Mouse (Mus musculus): ENCODE measurements around the gene Pck1. TPM values are rescaled to one million over a fixed set of nuclear protein-coding genes. Genes with fewer than 3 reads are reported as not detected.
A peak's percentile ranks its signal among the peaks of the same experiment; 100 is the strongest.

The Pck1 gene
- polyA plus RNA-seq, 1 experiment from 2014 or later = not detected

- Histone ChIP-seq H3K27me3 (ENCODE audit: control insufficient read depth, insufficient read depth, low read length) (no peaks in the 10 kb centered on the region), H3K4me2 (replicated peaks; ENCODE audit: low read depth, low read length) (no peak overlapping the region), H3K4me1 (replicated peaks; ENCODE audit: control insufficient read depth, insufficient read depth, low read length) (no peaks in the 10 kb centered on the region), H3K36me3 (ENCODE audit: control insufficient read depth, insufficient read depth, low read length) (no peaks in the 10 kb centered on the region), H3K9ac (ENCODE audit: low read depth, low read length) (no peak overlapping the region), H3K4me3 (ENCODE audit: low read depth, low read length) (no peak overlapping the region), H3K27ac (ENCODE audit: low read depth, low read length) (no peak overlapping the region), H3K9me3 (ENCODE audit: control insufficient read depth, low read length) (no peaks in the 10 kb centered on the region)
- ATAC-seq (ENCODE audit: low FRiP score) = no peak
- 93% methylated on average over 10 of the region's 10 CpGs for WGBS
- no peak for DNase-seq (ENCODE audit: low spot score)
Measured at GRCm38 (mm10) chr2:173155907-173156306, 3.1 kb downstream of the Pck1 start.

- DNase-seq (ENCODE audit: low spot score) (no peak), ATAC-seq (ENCODE audit: low FRiP score) (no peak)
- H3K27me3 ChIP-seq (ENCODE audit: control insufficient read depth, insufficient read depth, low read length) = no peaks in the 10 kb centered on the region
- 91% methylated on average over 13 of the region's 13 CpGs for WGBS
- H3K27ac ChIP-seq (ENCODE audit: low read depth, low read length) = no peak overlapping the region
- no peaks in the 10 kb centered on the region for H3K9me3 ChIP-seq (ENCODE audit: control insufficient read depth, low read length)
- no peaks in the 10 kb centered on the region for H3K36me3 ChIP-seq (ENCODE audit: control insufficient read depth, insufficient read depth, low read length)
- H3K9ac ChIP-seq (ENCODE audit: low read depth, low read length) = no peak overlapping the region
- H3K4me3 ChIP-seq (ENCODE audit: low read depth, low read length) = no peak overlapping the region
- H3K4me2 ChIP-seq (replicated peaks; ENCODE audit: low read depth, low read length) = no peak overlapping the region
- no peaks in the 10 kb centered on the region for H3K4me1 ChIP-seq (replicated peaks; ENCODE audit: control insufficient read depth, insufficient read depth, low read length)
Measured at GRCm38 (mm10) chr2:173156923-173157322, 4.1 kb downstream of the Pck1 start.

DNA sequence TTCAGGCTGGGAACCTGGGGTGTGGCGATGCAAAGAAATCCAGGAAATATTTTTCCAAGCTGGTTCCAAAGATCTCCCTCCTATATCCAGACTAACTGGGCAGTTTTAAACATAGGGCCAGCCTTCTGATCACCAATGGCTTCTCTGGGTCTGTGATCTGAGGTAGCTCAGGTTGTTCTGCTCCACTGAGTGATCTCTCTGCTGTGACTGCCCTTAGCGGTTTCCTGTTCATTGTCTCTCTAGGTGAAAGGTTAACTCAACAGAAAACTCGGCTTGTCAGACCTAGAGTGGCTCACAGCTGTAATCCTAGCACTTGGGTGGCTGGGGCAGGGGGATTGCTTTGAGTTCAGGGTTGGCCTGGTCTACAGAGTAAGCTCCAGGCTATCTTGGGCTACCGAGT is 4.5 kb downstream of the Pck1 start:
- Histone ChIP-seq H3K27ac (ENCODE audit: low read depth, low read length) (no peak overlapping the region), H3K27me3 (ENCODE audit: control insufficient read depth, insufficient read depth, low read length) (no peaks in the 10 kb centered on the region), H3K4me3 (ENCODE audit: low read depth, low read length) (no peak overlapping the region), H3K9ac (ENCODE audit: low read depth, low read length) (no peak overlapping the region), H3K4me1 (replicated peaks; ENCODE audit: control insufficient read depth, insufficient read depth, low read length) (no peaks in the 10 kb centered on the region), H3K36me3 (ENCODE audit: control insufficient read depth, insufficient read depth, low read length) (no peaks in the 10 kb centered on the region), H3K4me2 (replicated peaks; ENCODE audit: low read depth, low read length) (no peak overlapping the region), H3K9me3 (ENCODE audit: control insufficient read depth, low read length) (no peaks in the 10 kb centered on the region)
- ATAC-seq (ENCODE audit: low FRiP score) (no peak), DNase-seq (ENCODE audit: low spot score) (no peak)
- WGBS = 64% methylated on average over 4 of the region's 4 CpGs

DNA sequence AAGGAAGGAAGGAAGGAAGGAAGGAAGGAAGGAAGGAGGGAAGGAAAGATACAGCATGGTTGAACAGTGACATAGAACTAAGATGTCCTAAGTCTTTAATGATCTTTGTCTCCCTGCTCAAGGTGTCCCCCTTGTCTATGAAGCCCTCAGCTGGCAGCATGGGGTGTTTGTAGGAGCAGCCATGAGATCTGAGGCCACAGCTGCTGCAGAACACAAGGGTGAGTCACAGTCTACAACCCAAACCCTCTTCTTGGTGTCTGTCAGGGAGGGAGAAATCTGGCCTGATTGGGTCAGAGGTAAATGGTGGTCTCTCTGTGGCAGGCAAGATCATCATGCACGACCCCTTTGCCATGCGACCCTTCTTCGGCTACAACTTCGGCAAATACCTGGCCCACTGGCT is 5.0 kb downstream of the Pck1 start:
- no peak overlapping the region for H3K4me2 ChIP-seq (replicated peaks; ENCODE audit: low read depth, low read length)
- no peaks in the 10 kb centered on the region for H3K4me1 ChIP-seq (replicated peaks; ENCODE audit: control insufficient read depth, insufficient read depth, low read length)
- no peak overlapping the region for H3K4me3 ChIP-seq (ENCODE audit: low read depth, low read length)
- H3K27me3 ChIP-seq (ENCODE audit: control insufficient read depth, insufficient read depth, low read length) = no peaks in the 10 kb centered on the region
- WGBS = 97% methylated on average over 4 of the region's 4 CpGs
- DNase-seq (ENCODE audit: low spot score) (no peak), ATAC-seq (ENCODE audit: low FRiP score) (no peak)
- no peaks in the 10 kb centered on the region for H3K9me3 ChIP-seq (ENCODE audit: control insufficient read depth, low read length)
- H3K36me3 ChIP-seq (ENCODE audit: control insufficient read depth, insufficient read depth, low read length) = no peaks in the 10 kb centered on the region
- H3K27ac ChIP-seq (ENCODE audit: low read depth, low read length) = no peak overlapping the region
- no peak overlapping the region for H3K9ac ChIP-seq (ENCODE audit: low read depth, low read length)

GRCm38 (mm10) chr2:173158390-173159055 is 5.7 kb downstream of the Pck1 start:
- Histone ChIP-seq H3K4me3 (ENCODE audit: low read depth, low read length) (no peak overlapping the region), H3K9me3 (ENCODE audit: control insufficient read depth, low read length) (no peaks in the 10 kb centered on the region), H3K4me1 (replicated peaks; ENCODE audit: control insufficient read depth, insufficient read depth, low read length) (no peaks in the 10 kb centered on the region), H3K9ac (ENCODE audit: low read depth, low read length) (no peak overlapping the region), H3K4me2 (replicated peaks; ENCODE audit: low read depth, low read length) (no peak overlapping the region), H3K27me3 (ENCODE audit: control insufficient read depth, insufficient read depth, low read length) (no peaks in the 10 kb centered on the region), H3K27ac (ENCODE audit: low read depth, low read length) (no peak overlapping the region), H3K36me3 (ENCODE audit: control insufficient read depth, insufficient read depth, low read length) (no peaks in the 10 kb centered on the region)
- 88% methylated on average over 19 of the region's 19 CpGs for WGBS
- DNase-seq (ENCODE audit: low spot score) (no peak), ATAC-seq (ENCODE audit: low FRiP score) (no peak)

DNA sequence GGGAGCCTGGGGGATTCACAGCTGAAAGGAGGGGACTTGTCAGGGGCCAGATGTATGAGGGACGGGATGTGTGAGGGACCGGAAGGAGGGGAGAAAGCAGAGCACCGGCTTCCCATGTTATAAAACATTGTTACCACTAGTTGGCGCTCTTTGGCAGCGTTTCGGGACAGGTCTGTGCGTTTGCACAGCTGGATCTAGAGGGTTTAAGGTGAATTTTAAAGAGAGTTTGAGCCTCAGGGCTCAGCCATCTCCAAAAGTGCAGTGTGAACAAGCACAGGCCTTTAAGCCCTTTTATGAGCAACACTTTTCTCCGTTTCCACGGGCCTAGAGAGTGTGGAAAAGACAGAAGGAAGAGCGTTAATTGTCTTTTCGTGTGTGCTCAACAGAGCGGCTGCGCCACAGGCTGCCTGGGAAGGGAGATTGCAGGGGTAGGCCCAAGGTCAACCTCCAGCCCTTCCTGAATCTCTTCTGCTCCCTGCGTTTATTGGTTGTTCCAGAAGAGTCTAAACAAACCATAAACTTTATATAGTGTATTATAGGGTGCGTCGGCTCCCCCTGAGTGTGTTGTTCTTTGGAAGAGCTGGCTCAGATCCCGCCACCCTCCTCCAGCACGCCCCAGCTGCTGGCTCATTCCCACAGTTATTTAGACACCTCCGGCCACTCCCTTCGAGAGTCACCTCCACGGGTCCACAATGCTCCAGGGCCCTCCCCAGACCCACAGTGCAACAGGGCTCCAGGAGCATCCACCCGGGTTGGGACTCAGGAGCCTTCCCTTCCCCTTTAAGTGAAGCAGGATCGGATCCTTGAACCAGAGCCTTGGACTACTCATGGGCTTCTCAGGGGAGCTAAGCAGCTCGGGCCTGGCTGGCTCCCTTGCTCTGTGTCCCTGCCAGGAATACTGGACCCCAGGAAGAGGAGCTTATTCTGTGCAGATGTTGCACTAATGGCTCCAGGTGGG is 6.8 kb downstream of the Pck1 start:
- WGBS = 55% methylated on average over 24 of the region's 24 CpGs
- DNase-seq (ENCODE audit: low spot score) (peak; percentile 85), ATAC-seq (ENCODE audit: low FRiP score) (peak; percentile 62; the same call in 1 of the 2 replicates)
- H3K4me1 ChIP-seq (replicated peaks; ENCODE audit: control insufficient read depth, insufficient read depth, low read length) = no peaks in the 10 kb centered on the region
- H3K4me2 ChIP-seq (replicated peaks; ENCODE audit: low read depth, low read length) = no peak overlapping the region
- H3K9ac ChIP-seq (ENCODE audit: low read depth, low read length) = no peak overlapping the region
- H3K27me3 ChIP-seq (ENCODE audit: control insufficient read depth, insufficient read depth, low read length) = no peaks in the 10 kb centered on the region
- H3K4me3 ChIP-seq (ENCODE audit: low read depth, low read length) = no peak overlapping the region
- no peaks in the 10 kb centered on the region for H3K9me3 ChIP-seq (ENCODE audit: control insufficient read depth, low read length)
- no peaks in the 10 kb centered on the region for H3K36me3 ChIP-seq (ENCODE audit: control insufficient read depth, insufficient read depth, low read length)
- H3K27ac ChIP-seq (ENCODE audit: low read depth, low read length) = no peak overlapping the region

DNA sequence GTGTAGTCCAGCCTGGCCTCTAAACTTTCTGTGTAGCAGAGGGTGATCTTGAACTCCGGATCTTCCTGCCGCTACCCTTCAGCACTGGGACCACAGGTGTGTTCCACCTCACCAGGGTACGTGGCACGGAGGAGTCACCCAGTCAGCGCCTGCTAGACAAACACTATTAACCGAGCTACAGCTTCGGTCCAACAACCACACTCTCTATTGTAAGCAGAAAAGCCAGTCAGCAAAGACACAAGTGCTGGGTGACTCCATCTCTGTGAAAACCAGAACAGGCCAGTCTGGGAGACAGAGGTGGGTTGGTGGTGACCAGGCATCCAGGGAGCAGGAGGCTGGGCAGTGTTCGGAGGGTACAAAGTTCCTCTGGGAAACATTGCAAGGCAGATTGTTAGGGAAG is 10.5 kb downstream of the Pck1 start:
- no peak overlapping the region for H3K9ac ChIP-seq (ENCODE audit: low read depth, low read length)
- H3K36me3 ChIP-seq (ENCODE audit: control insufficient read depth, insufficient read depth, low read length) = no peaks in the 10 kb centered on the region
- no peak overlapping the region for H3K27ac ChIP-seq (ENCODE audit: low read depth, low read length)
- no peak overlapping the region for H3K4me3 ChIP-seq (ENCODE audit: low read depth, low read length)
- H3K4me2 ChIP-seq (replicated peaks; ENCODE audit: low read depth, low read length) = no peak overlapping the region
- H3K27me3 ChIP-seq (ENCODE audit: control insufficient read depth, insufficient read depth, low read length) = no peaks in the 10 kb centered on the region
- WGBS = 90% methylated on average over 8 of the region's 8 CpGs
- H3K4me1 ChIP-seq (replicated peaks; ENCODE audit: control insufficient read depth, insufficient read depth, low read length) = no peaks in the 10 kb centered on the region
- no peaks in the 10 kb centered on the region for H3K9me3 ChIP-seq (ENCODE audit: control insufficient read depth, low read length)
- no peak for DNase-seq (ENCODE audit: low spot score)
- no peak for ATAC-seq (ENCODE audit: low FRiP score)

- WGBS = 62% methylated on average over 2 of the region's 2 CpGs
- no peak for ATAC-seq (ENCODE audit: low FRiP score)
Measured at GRCm38 (mm10) chr2:173164358-173164757, 11.5 kb downstream of the Pck1 start.

More at GRCm38 (mm10) chr2:173164358-173164757, 11.5 kb downstream of the Pck1 start:
- Histone ChIP-seq H3K4me1 (replicated peaks; ENCODE audit: control insufficient read depth, insufficient read depth, low read length) (no peaks in the 10 kb centered on the region), H3K4me2 (replicated peaks; ENCODE audit: low read depth, low read length) (no peak overlapping the region), H3K27me3 (ENCODE audit: control insufficient read depth, insufficient read depth, low read length) (no peaks in the 10 kb centered on the region), H3K36me3 (ENCODE audit: control insufficient read depth, insufficient read depth, low read length) (no peaks in the 10 kb centered on the region), H3K4me3 (ENCODE audit: low read depth, low read length) (no peak overlapping the region), H3K27ac (ENCODE audit: low read depth, low read length) (no peak overlapping the region), H3K9ac (ENCODE audit: low read depth, low read length) (no peak overlapping the region), H3K9me3 (ENCODE audit: control insufficient read depth, low read length) (no peaks in the 10 kb centered on the region)
- peak; percentile 51 for DNase-seq (ENCODE audit: low spot score)

All from hindbrain, embryonic 11.5 days (tissue).